Mouse (Mus musculus) lung, adult 2 months (tissue): ENCODE results near the gene Hpdl.

Experiments
- CTCF ChIP-seq: fragments of 200-500 bp; IDR thresholded peaks from 2 replicates; pipeline ENCODE4 v1.5.1; 2011; ENCODE audit warnings: mild to moderate bottlenecking, low read length, control low read depth; ENCODE audit not compliant: insufficient read depth
- POLR2A ChIP-seq: fragments of 200-500 bp; IDR thresholded peaks from 2 replicates; pipeline ENCODE4 v1.6.1; 2011; ENCODE audit warnings: low read depth, mild to moderate bottlenecking, control low read depth, low read length, borderline replicate concordance; ENCODE audit errors: extremely low read depth

GRCm38 (mm10) chr4:116849901-116850300, 28.4 kb upstream of the Hpdl start:
- TF ChIP-seq CTCF (no peak), POLR2A (no peak)
